Mouse (Mus musculus) testis, adult 2 months (tissue): Measurements from ENCODE around the gene Cotl1. TPM values are rescaled to one million over a fixed set of nuclear protein-coding genes. Genes with fewer than 3 reads are reported as not detected.

Experiments
- H3K27ac ChIP-seq: fragments of 200-500 bp; 2 replicates; pipeline ENCODE4 v1.5.1; 2012; ENCODE audit warnings: low read depth, low read length; ENCODE audit not compliant: control insufficient read depth, insufficient read depth
- H3K27me3 ChIP-seq: fragments of 200-500 bp; 2 replicates; pipeline ENCODE4 v1.6.1; 2012; ENCODE audit warnings: mild to moderate bottlenecking, low read length, moderate library complexity; ENCODE audit not compliant: control insufficient read depth, insufficient read depth
- H3K36me3 ChIP-seq: fragments of 200-500 bp; 2 replicates; pipeline ENCODE4 v1.6.1; 2012; ENCODE audit warnings: mild to moderate bottlenecking, low read length; ENCODE audit not compliant: control insufficient read depth, insufficient read depth
- H3K4me1 ChIP-seq: fragments of 200-500 bp; 2 replicates; pipeline ENCODE4 v1.6.1; 2012; ENCODE audit warnings: low read length; ENCODE audit not compliant: control insufficient read depth, insufficient read depth
- H3K4me3 ChIP-seq: fragments of 200-500 bp; 2 replicates; pipeline ENCODE4 v1.5.1; 2012; ENCODE audit warnings: low read depth, mild to moderate bottlenecking, low read length, moderate library complexity, mixed read lengths; ENCODE audit not compliant: control insufficient read depth
- CTCF ChIP-seq: fragments of 200-500 bp; IDR thresholded peaks from 2 replicates; pipeline ENCODE4 v1.5.1; 2012; ENCODE audit warnings: low read depth, mild to moderate bottlenecking, inconsistent platforms, low read length, moderate library complexity; ENCODE audit not compliant: control insufficient read depth, insufficient read depth, insufficient replicate concordance
- POLR2A ChIP-seq: fragments of 200-500 bp; IDR thresholded peaks from 2 replicates; pipeline ENCODE4 v1.6.1; 2012; ENCODE audit warnings: low read depth, mild to moderate bottlenecking, inconsistent platforms, low read length, moderate library complexity; ENCODE audit not compliant: control insufficient read depth
- polyA plus RNA-seq: library from polyadenylated mRNA; depleted of rRNA; stranded (reverse); fragments of >200 nt; gene quantifications from 2 replicates; pipeline ENCODE4 v1.2.3, GENCODE M21; 2012

The Cotl1 gene
- polyA plus RNA-seq, 1 experiment, result 20.0 TPM

GRCm38 (mm10) chr8:119825950-119826730, 14.2 kb downstream of the Cotl1 start:
- no peaks in the 10 kb centered on the region for H3K27me3 ChIP-seq
- TF ChIP-seq CTCF, result no peak
- TF ChIP-seq POLR2A, result no peak
- H3K4me3 ChIP-seq, result peak overlapping the region; percentile 55
- H3K4me1 ChIP-seq, result peaks cover 9% of the 10 kb centered on the region
- H3K36me3 ChIP-seq, result no peaks in the 10 kb centered on the region
- no peak overlapping the region for H3K27ac ChIP-seq

DNA sequence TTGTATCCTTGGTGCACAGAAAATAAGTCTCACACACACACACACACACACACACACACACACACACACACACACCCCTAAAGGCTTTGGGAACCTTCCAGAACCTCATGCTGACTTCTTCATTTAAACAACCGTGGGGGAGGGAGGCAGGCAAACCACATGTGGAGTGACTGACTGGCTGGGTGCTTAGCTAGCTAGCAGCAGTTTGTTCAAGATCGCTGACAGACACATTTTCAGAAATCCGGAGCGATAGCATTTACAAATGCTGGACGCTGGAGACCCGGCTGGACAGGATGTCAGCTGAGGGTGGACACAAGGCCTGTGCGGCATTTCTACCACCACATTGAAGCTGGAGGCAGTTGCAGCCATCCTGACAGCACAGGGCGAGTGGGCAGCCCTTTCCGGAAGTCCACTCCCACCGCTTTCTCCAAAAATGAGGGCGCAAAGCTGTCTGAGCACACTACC, 15.5 kb downstream of the Cotl1 start:
- Histone ChIP-seq H3K4me3 (no peak overlapping the region), H3K36me3 (no peaks in the 10 kb centered on the region), H3K4me1 (peaks cover 5% of the 10 kb centered on the region), H3K27ac (no peak overlapping the region), H3K27me3 (no peaks in the 10 kb centered on the region)
- TF ChIP-seq CTCF (no peak), POLR2A (no peak)

GRCm38 (mm10) chr8:119824100-119824499, 16.2 kb downstream of the Cotl1 start:
- no peak overlapping the region for H3K4me3 ChIP-seq
- TF ChIP-seq POLR2A (no peak), CTCF (no peak)
- peaks cover 3% of the 10 kb centered on the region for H3K4me1 ChIP-seq
- no peaks in the 10 kb centered on the region for H3K36me3 ChIP-seq
- no peaks in the 10 kb centered on the region for H3K27me3 ChIP-seq
- no peak overlapping the region for H3K27ac ChIP-seq

DNA sequence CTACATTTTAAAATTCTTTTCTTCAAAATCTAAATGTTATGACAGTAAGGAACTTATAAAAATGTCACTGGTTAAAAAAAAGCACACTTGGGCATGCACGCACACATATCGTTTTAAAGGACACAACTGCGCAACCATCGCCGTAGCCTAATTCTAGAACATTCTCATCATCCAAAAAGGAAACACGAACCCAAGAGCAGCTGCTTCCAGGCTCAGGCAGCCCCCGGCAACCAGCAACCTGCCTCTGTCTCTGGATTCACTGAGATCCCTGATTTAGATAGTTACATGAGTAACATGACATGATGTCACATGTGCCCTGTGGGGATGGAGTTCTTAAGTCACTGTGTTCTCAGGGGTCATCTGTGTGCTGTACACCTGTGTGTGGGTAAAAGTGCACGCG, 17.1 kb downstream of the Cotl1 start:
- Histone ChIP-seq H3K27ac (no peak overlapping the region), H3K4me3 (no peak overlapping the region), H3K4me1 (peaks cover 3% of the 10 kb centered on the region), H3K27me3 (no peaks in the 10 kb centered on the region), H3K36me3 (no peaks in the 10 kb centered on the region)
- TF ChIP-seq POLR2A (no peak), CTCF (no peak)

GRCm38 (mm10) chr8:119821691-119822090, 18.7 kb downstream of the Cotl1 start:
- Histone ChIP-seq H3K36me3 (no peaks in the 10 kb centered on the region), H3K27ac (no peak overlapping the region), H3K27me3 (no peaks in the 10 kb centered on the region), H3K4me3 (no peak overlapping the region), H3K4me1 (peaks cover under 1% of the 10 kb centered on the region)
- TF ChIP-seq CTCF (no peak), POLR2A (no peak)

DNA sequence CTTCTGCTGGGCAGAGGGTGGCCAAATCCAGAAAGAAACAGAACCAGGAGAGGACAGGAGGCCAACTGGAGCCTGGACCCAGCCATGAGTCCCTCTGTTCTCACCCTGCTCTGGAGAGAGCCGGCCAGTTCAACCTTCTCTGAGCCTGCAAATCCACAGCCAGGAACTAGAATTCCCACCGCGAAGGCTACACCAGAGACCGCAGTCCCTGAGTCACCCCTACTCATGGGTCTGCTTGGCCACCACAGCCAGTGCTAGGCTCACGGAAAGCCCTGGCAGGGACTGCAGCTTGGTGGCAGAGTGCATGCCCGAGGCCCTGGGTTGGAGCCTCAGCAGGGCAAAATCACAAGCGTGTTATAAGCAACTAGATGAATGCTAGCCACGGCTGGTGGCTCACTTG, 20.4 kb downstream of the Cotl1 start:
- TF ChIP-seq POLR2A (no peak), CTCF (no peak)
- H3K4me1 ChIP-seq, result no peaks in the 10 kb centered on the region

DNA sequence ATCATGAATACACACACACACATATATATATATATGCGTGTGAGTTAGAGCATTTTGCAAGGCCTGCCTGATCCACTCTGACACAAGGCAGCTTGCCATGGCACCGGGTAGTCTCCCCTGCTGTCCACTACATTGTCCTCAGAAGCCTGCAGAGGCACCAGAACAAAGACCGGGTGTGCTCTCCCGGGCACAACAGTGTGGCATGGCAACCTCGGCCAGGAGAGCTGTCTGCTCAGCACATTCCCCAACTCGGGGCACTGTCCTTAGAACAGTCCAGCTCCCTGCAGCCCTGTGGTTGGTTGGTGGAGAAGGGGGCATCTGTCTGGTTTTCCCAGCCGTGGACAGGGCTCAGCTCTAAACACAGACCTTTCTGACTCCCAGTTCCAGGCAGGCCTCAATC, 21.0 kb downstream of the Cotl1 start:
- Histone ChIP-seq H3K4me3 (no peak overlapping the region), H3K27ac (no peak overlapping the region), H3K4me1 (no peaks in the 10 kb centered on the region), H3K36me3 (no peaks in the 10 kb centered on the region), H3K27me3 (no peaks in the 10 kb centered on the region)
- TF ChIP-seq CTCF (no peak), POLR2A (no peak)

More for the DNA sequence above, 20.4 kb downstream of the Cotl1 start:
- no peak overlapping the region for H3K4me3 ChIP-seq
- no peak overlapping the region for H3K27ac ChIP-seq
- no peaks in the 10 kb centered on the region for H3K27me3 ChIP-seq
- H3K36me3 ChIP-seq, result no peaks in the 10 kb centered on the region

GRCm38 (mm10) chr8:119817446-119817845, 22.9 kb downstream of the Cotl1 start:
- H3K27me3 ChIP-seq, result no peaks in the 10 kb centered on the region
- no peak for TF ChIP-seq POLR2A
- no peak for TF ChIP-seq CTCF
- no peaks in the 10 kb centered on the region for H3K36me3 ChIP-seq
- H3K4me1 ChIP-seq, result peaks cover 2% of the 10 kb centered on the region; the same call in 1 of the 2 replicates
- H3K4me3 ChIP-seq, result no peak overlapping the region
- H3K27ac ChIP-seq, result no peak overlapping the region
